Mouse (Mus musculus): ENCODE results near the gene Ndufa9. TPM values are rescaled to one million over a fixed set of nuclear protein-coding genes. Genes with fewer than 3 reads are reported as not detected.

The Ndufa9 gene
- total and polyA plus RNA-seq, 2 experiments from 2014 or later = 638 to 799 TPM

- Histone ChIP-seq H3K9ac (replicated peaks; ENCODE audit: low read depth, low read length) (no peak overlapping the region), H3K4me2 (ENCODE audit: low read depth, low read length) (no peak overlapping the region), H3K9me3 (replicated peaks; ENCODE audit: control insufficient read depth, low read length) (no peaks in the 10 kb centered on the region), H3K27ac (ENCODE audit: low read depth) (no peak overlapping the region), H3K4me3 (ENCODE audit: low read depth, low read length) (no peak overlapping the region), H3K4me1 (ENCODE audit: control insufficient read depth, insufficient read depth) (no peaks in the 10 kb centered on the region), H3K27me3 (ENCODE audit: control insufficient read depth, insufficient read depth, low read length) (0 out of 2 replicates have a peak, but pooled peaks cover 12% of the 10 kb centered on the region), H3K36me3 (replicated peaks; ENCODE audit: control insufficient read depth, insufficient read depth, low read length) (no peaks in the 10 kb centered on the region)
- no peak for ATAC-seq (ENCODE audit: insufficient read depth, low read depth)
- 32% methylated on average over 5 of the region's 5 CpGs for WGBS
- DNase-seq (ENCODE audit: low spot score) = no peak
- TF ChIP-seq EP300 (IDR thresholded peaks at IDR 0.05; ENCODE audit: low read depth) (no peak), CTCF (IDR thresholded peaks at IDR 0.05; ENCODE audit: low read depth) (no peak)
Measured at GRCm38 (mm10) chr6:126784206-126784605, 64.7 kb downstream of the Ndufa9 start.

GRCm38 (mm10) chr6:126783651-126784066 lies 65.3 kb downstream of the Ndufa9 start:
- no peak overlapping the region for H3K4me3 ChIP-seq (ENCODE audit: low read depth, low read length)
- TF ChIP-seq EP300 (IDR thresholded peaks at IDR 0.05; ENCODE audit: low read depth) (no peak), CTCF (IDR thresholded peaks at IDR 0.05; ENCODE audit: low read depth) (no peak)
- H3K36me3 ChIP-seq (replicated peaks; ENCODE audit: control insufficient read depth, insufficient read depth, low read length) = no peaks in the 10 kb centered on the region
- no peak for ATAC-seq (ENCODE audit: insufficient read depth, low read depth)
- DNase-seq (ENCODE audit: low spot score) = no peak
- H3K27me3 ChIP-seq (ENCODE audit: control insufficient read depth, insufficient read depth, low read length) = 0 out of 2 replicates have a peak, but pooled peaks cover 12% of the 10 kb centered on the region
- H3K27ac ChIP-seq (ENCODE audit: low read depth) = no peak overlapping the region
- no peaks in the 10 kb centered on the region for H3K4me1 ChIP-seq (ENCODE audit: control insufficient read depth, insufficient read depth)
- no peak overlapping the region for H3K4me2 ChIP-seq (ENCODE audit: low read depth, low read length)
- no peak overlapping the region for H3K9ac ChIP-seq (replicated peaks; ENCODE audit: low read depth, low read length)
- 12% methylated on average over 10 of the region's 10 CpGs for WGBS
- no peaks in the 10 kb centered on the region for H3K9me3 ChIP-seq (replicated peaks; ENCODE audit: control insufficient read depth, low read length)

GRCm38 (mm10) chr6:126783056-126783455 lies 65.9 kb downstream of the Ndufa9 start:
- Histone ChIP-seq H3K27ac (ENCODE audit: low read depth) (no peak overlapping the region), H3K4me3 (ENCODE audit: low read depth, low read length) (no peak overlapping the region), H3K36me3 (replicated peaks; ENCODE audit: control insufficient read depth, insufficient read depth, low read length) (no peaks in the 10 kb centered on the region), H3K9me3 (replicated peaks; ENCODE audit: control insufficient read depth, low read length) (no peaks in the 10 kb centered on the region), H3K9ac (replicated peaks; ENCODE audit: low read depth, low read length) (no peak overlapping the region), H3K4me1 (ENCODE audit: control insufficient read depth, insufficient read depth) (no peaks in the 10 kb centered on the region), H3K4me2 (ENCODE audit: low read depth, low read length) (no peak overlapping the region), H3K27me3 (ENCODE audit: control insufficient read depth, insufficient read depth, low read length) (0 out of 2 replicates have a peak, but pooled peaks cover 12% of the 10 kb centered on the region)
- 64% methylated on average over 1 of the region's 1 CpGs for WGBS
- ATAC-seq (ENCODE audit: insufficient read depth, low read depth) = no peak
- no peak for DNase-seq (ENCODE audit: low spot score)
- no peak for TF ChIP-seq CTCF (IDR thresholded peaks at IDR 0.05; ENCODE audit: low read depth)
- no peak for TF ChIP-seq EP300 (IDR thresholded peaks at IDR 0.05; ENCODE audit: low read depth)

GRCm38 (mm10) chr6:126777889-126778288 lies 71.0 kb downstream of the Ndufa9 start:
- Histone ChIP-seq H3K27me3 (ENCODE audit: control insufficient read depth, insufficient read depth, low read length) (0 out of 2 replicates have a peak, but pooled peaks cover 7% of the 10 kb centered on the region), H3K9ac (replicated peaks; ENCODE audit: low read depth, low read length) (no peak overlapping the region), H3K4me3 (ENCODE audit: low read depth, low read length) (no peak overlapping the region), H3K9me3 (replicated peaks; ENCODE audit: control insufficient read depth, low read length) (no peaks in the 10 kb centered on the region), H3K4me1 (ENCODE audit: control insufficient read depth, insufficient read depth) (no peaks in the 10 kb centered on the region), H3K27ac (ENCODE audit: low read depth) (no peak overlapping the region), H3K4me2 (ENCODE audit: low read depth, low read length) (no peak overlapping the region), H3K36me3 (replicated peaks; ENCODE audit: control insufficient read depth, insufficient read depth, low read length) (no peaks in the 10 kb centered on the region)
- DNase-seq (ENCODE audit: low spot score) = no peak
- no peak for ATAC-seq (ENCODE audit: insufficient read depth, low read depth)
- TF ChIP-seq EP300 (IDR thresholded peaks at IDR 0.05; ENCODE audit: low read depth) (no peak), CTCF (IDR thresholded peaks at IDR 0.05; ENCODE audit: low read depth) (no peak)
- 77% methylated on average over 6 of the region's 6 CpGs for WGBS

GRCm38 (mm10) chr6:126773873-126774272 lies 75.1 kb downstream of the Ndufa9 start:
- Histone ChIP-seq H3K4me2 (ENCODE audit: low read depth, low read length) (no peak overlapping the region), H3K4me3 (ENCODE audit: low read depth, low read length) (no peak overlapping the region), H3K27ac (ENCODE audit: low read depth) (no peak overlapping the region), H3K9ac (replicated peaks; ENCODE audit: low read depth, low read length) (no peak overlapping the region), H3K36me3 (replicated peaks; ENCODE audit: control insufficient read depth, insufficient read depth, low read length) (no peaks in the 10 kb centered on the region), H3K4me1 (ENCODE audit: control insufficient read depth, insufficient read depth) (no peaks in the 10 kb centered on the region), H3K27me3 (ENCODE audit: control insufficient read depth, insufficient read depth, low read length) (0 out of 2 replicates have a peak, but pooled peaks cover 7% of the 10 kb centered on the region), H3K9me3 (replicated peaks; ENCODE audit: control insufficient read depth, low read length) (no peaks in the 10 kb centered on the region)
- WGBS = 41% methylated on average over 4 of the region's 4 CpGs
- no peak for DNase-seq (ENCODE audit: low spot score)
- TF ChIP-seq EP300 (IDR thresholded peaks at IDR 0.05; ENCODE audit: low read depth) (no peak), CTCF (IDR thresholded peaks at IDR 0.05; ENCODE audit: low read depth) (no peak)
- no peak for ATAC-seq (ENCODE audit: insufficient read depth, low read depth)

- Histone ChIP-seq H3K4me2 (ENCODE audit: low read depth, low read length) (no peak overlapping the region), H3K9ac (replicated peaks; ENCODE audit: low read depth, low read length) (no peak overlapping the region), H3K9me3 (replicated peaks; ENCODE audit: control insufficient read depth, low read length) (no peaks in the 10 kb centered on the region), H3K27me3 (ENCODE audit: control insufficient read depth, insufficient read depth, low read length) (0 out of 2 replicates have a peak, but pooled peaks cover 7% of the 10 kb centered on the region), H3K4me1 (ENCODE audit: control insufficient read depth, insufficient read depth) (no peaks in the 10 kb centered on the region), H3K27ac (ENCODE audit: low read depth) (no peak overlapping the region), H3K4me3 (ENCODE audit: low read depth, low read length) (no peak overlapping the region), H3K36me3 (replicated peaks; ENCODE audit: control insufficient read depth, insufficient read depth, low read length) (no peaks in the 10 kb centered on the region)
- no peak for DNase-seq (ENCODE audit: low spot score)
- ATAC-seq (ENCODE audit: insufficient read depth, low read depth) = no peak
- TF ChIP-seq CTCF (IDR thresholded peaks at IDR 0.05; ENCODE audit: low read depth) = no peak
- no peak for TF ChIP-seq EP300 (IDR thresholded peaks at IDR 0.05; ENCODE audit: low read depth)
- WGBS = 67% methylated on average over 4 of the region's 4 CpGs
Measured at GRCm38 (mm10) chr6:126772326-126772725, 76.6 kb downstream of the Ndufa9 start.

Other genes starting within 250 kb of the Ndufa9 start
- gene Kcna1, start 202.8 kb downstream of the Ndufa9 start, total RNA-seq (2014; rRNA removed; ENCODE audit: low replicate concordance) = not detected in 2 replicates
- gene Kcna1, start 202.8 kb downstream of the Ndufa9 start, polyA plus RNA-seq (2015; fragmentation: Nextera tagmentation; extraction: Ambion mirVana) = 0.04 and 0.07 TPM in 2 replicates
- 0.73 and 2.7 TPM in 2 replicates for gene Kcna6, start 108.5 kb downstream of the Ndufa9 start, total RNA-seq (2014; rRNA removed; ENCODE audit: low replicate concordance)
- 0.45 and 0.57 TPM in 2 replicates for gene Kcna6, start 108.5 kb downstream of the Ndufa9 start, polyA plus RNA-seq (2015; fragmentation: Nextera tagmentation; extraction: Ambion mirVana)
- not detected in 2 replicates for gene Akap3, start 4.0 kb upstream of the Ndufa9 start, total RNA-seq (2014; rRNA removed; ENCODE audit: low replicate concordance)
- not detected in 2 replicates for gene Akap3, start 4.0 kb upstream of the Ndufa9 start, polyA plus RNA-seq (2015; fragmentation: Nextera tagmentation; extraction: Ambion mirVana)
- gene Dyrk4, start 72.7 kb upstream of the Ndufa9 start, total RNA-seq (2014; rRNA removed; ENCODE audit: low replicate concordance) = not detected in 2 replicates
- 0.05 and 0.15 TPM in 2 replicates for gene Dyrk4, start 72.7 kb upstream of the Ndufa9 start, polyA plus RNA-seq (2015; fragmentation: Nextera tagmentation; extraction: Ambion mirVana)
- 12.9 and 14.9 TPM in 2 replicates for gene Rad51ap1, start 90.5 kb upstream of the Ndufa9 start, total RNA-seq (2014; rRNA removed; ENCODE audit: low replicate concordance)
- 9.4 and 9.5 TPM in 2 replicates for gene Rad51ap1, start 90.5 kb upstream of the Ndufa9 start, polyA plus RNA-seq (2015; fragmentation: Nextera tagmentation; extraction: Ambion mirVana)
- gene D6Wsu163e, start 90.8 kb upstream of the Ndufa9 start, total RNA-seq (2014; rRNA removed; ENCODE audit: low replicate concordance) = 3.8 and 5.3 TPM in 2 replicates
- gene D6Wsu163e, start 90.8 kb upstream of the Ndufa9 start, polyA plus RNA-seq (2015; fragmentation: Nextera tagmentation; extraction: Ambion mirVana) = 10.7 and 11.9 TPM in 2 replicates
- not detected in 2 replicates for gene Fgf6, start 166.4 kb upstream of the Ndufa9 start, total RNA-seq (2014; rRNA removed; ENCODE audit: low replicate concordance)
- not detected in 2 replicates for gene Fgf6, start 166.4 kb upstream of the Ndufa9 start, polyA plus RNA-seq (2015; fragmentation: Nextera tagmentation; extraction: Ambion mirVana)
- gene Fgf23, start 223.8 kb upstream of the Ndufa9 start, total RNA-seq (2014; rRNA removed; ENCODE audit: low replicate concordance) = 1.1 TPM in 1 of 2 replicates, not detected in the other
- 0.05 TPM in 1 of 2 replicates, not detected in the other for gene Fgf23, start 223.8 kb upstream of the Ndufa9 start, polyA plus RNA-seq (2015; fragmentation: Nextera tagmentation; extraction: Ambion mirVana)